Mouse (Mus musculus): ENCODE data around the gene Cd163l1. TPM values are rescaled to one million over a fixed set of nuclear protein-coding genes. Genes with fewer than 3 reads are reported as not detected.

The Cd163l1 gene
- total RNA-seq, 2 experiments from 2014 or later = 0.20 TPM; not detected in 1

GRCm38 (mm10) chr7:140220375-140220774 is 2.3 kb downstream of the Cd163l1 start:
- DNase-seq = no peak

- no peak for DNase-seq
Observed at GRCm38 (mm10) chr7:140224209-140224608, 6.1 kb downstream of the Cd163l1 start.

- DNase-seq = no peak
Observed at GRCm38 (mm10) chr7:140228476-140228875, 10.4 kb downstream of the Cd163l1 start.

- DNase-seq = no peak
Observed at GRCm38 (mm10) chr7:140231026-140231425, 13.0 kb downstream of the Cd163l1 start.

- DNase-seq = no peak
Observed at GRCm38 (mm10) chr7:140233696-140234095, 15.6 kb downstream of the Cd163l1 start.

- no peak for DNase-seq
Observed at GRCm38 (mm10) chr7:140247216-140247615, 29.1 kb downstream of the Cd163l1 start, which contains the start of gene 5830411N06Rik. TSS of gene 5830411N06Rik (plus strand) at chr7:140247284.

- DNase-seq = no peak
Observed at GRCm38 (mm10) chr7:140253780-140254299, 35.8 kb downstream of the Cd163l1 start.

Other genes with a start within 250 kb of the Cd163l1 start
- not detected for gene 6430531B16Rik, start 239.5 kb upstream of the Cd163l1 start, total RNA-seq (2021)
- 1 to 10 TPM in 1 of 2 experiments, under 1 TPM in 1; 0.37 to 2.1 TPM for gene Adam8, start 225.7 kb upstream of the Cd163l1 start, total RNA-seq (2021)
- gene Zfp511, start 181.9 kb upstream of the Cd163l1 start, total RNA-seq (2021) = 1 to 10 TPM; 7.5 to 8.4 TPM
- 10 to 100 TPM; 31.9 to 35.4 TPM for gene Tubgcp2, start 181.6 kb upstream of the Cd163l1 start, total RNA-seq (2021)
- not detected for gene Msx3, start 169.2 kb upstream of the Cd163l1 start, total RNA-seq (2021)
- gene Caly, start 135.7 kb upstream of the Cd163l1 start, total RNA-seq (2021) = not detected
- gene Prap1, start 124.9 kb upstream of the Cd163l1 start, total RNA-seq (2021) = not detected
- gene Fuom, start 115.8 kb upstream of the Cd163l1 start, total RNA-seq (2021) = 10 to 100 TPM; 76.2 to 87.2 TPM
- gene Paox, start 102.5 kb upstream of the Cd163l1 start, total RNA-seq (2021) = 1 to 10 TPM; 3.6 to 5.5 TPM
- 100 to 1,000 TPM; 512 to 515 TPM for gene Echs1, start 101.8 kb upstream of the Cd163l1 start, total RNA-seq (2021)
- gene Mtg1, start 80.7 kb upstream of the Cd163l1 start, total RNA-seq (2021) = 10 to 100 TPM; 28.5 to 34.2 TPM
- under 1 TPM; 0.35 to 0.41 TPM for gene Sprn, start 63.4 kb upstream of the Cd163l1 start, total RNA-seq (2021)
- gene Olfr522, start 53.5 kb upstream of the Cd163l1 start, total RNA-seq (2021) = not detected
- not detected for gene Olfr523, start 45.0 kb upstream of the Cd163l1 start, total RNA-seq (2021)
- not detected for gene Olfr524, start 12.3 kb upstream of the Cd163l1 start, total RNA-seq (2021)
- gene 5830411N06Rik, start 29.0 kb downstream of the Cd163l1 start, total RNA-seq (2021) = not detected
- gene Olfr525, start 102.6 kb downstream of the Cd163l1 start, total RNA-seq (2021) = not detected
- gene Olfr527, start 115.8 kb downstream of the Cd163l1 start, total RNA-seq (2021) = not detected
- not detected for gene Olfr60, start 143.4 kb downstream of the Cd163l1 start, total RNA-seq (2021)
- gene Olfr530, start 158.1 kb downstream of the Cd163l1 start, total RNA-seq (2021) = not detected
- gene Olfr531, start 184.7 kb downstream of the Cd163l1 start, total RNA-seq (2021) = not detected
- not detected for gene Olfr532, start 203.4 kb downstream of the Cd163l1 start, total RNA-seq (2021)
- not detected for gene Olfr533, start 245.1 kb downstream of the Cd163l1 start, total RNA-seq (2021)